Mouse (Mus musculus) E14TG2a.4 (cell line): ENCODE results near the gene Tcf7l2.

Source experiments
- H3K27me3 ChIP-seq: 2 replicates; pipeline ENCODE4 v1.6.1; 2014; ENCODE audit warnings: low read length, control low read depth; ENCODE audit not compliant: insufficient read depth
- H3K36me3 ChIP-seq: 2 replicates; pipeline ENCODE4 v1.6.1; 2014; ENCODE audit warnings: low read length, control low read depth; ENCODE audit not compliant: insufficient read depth
- H3K4me1 ChIP-seq: replicated peaks from 2 replicates; pipeline ENCODE4 v1.6.1; 2014; ENCODE audit warnings: low read depth, low read length, control low read depth
- H3K4me3 ChIP-seq: replicated peaks from 2 replicates; pipeline ENCODE4 v1.5.1; 2014; ENCODE audit warnings: mild to moderate bottlenecking, low read length
- H3K9me3 ChIP-seq: 2 replicates; pipeline ENCODE4 v1.6.1; 2014; ENCODE audit warnings: low read length, control low read depth
- CTCF ChIP-seq: conservative IDR thresholded peaks from 2 replicates; pipeline ENCODE4 v1.5.1; 2014; ENCODE audit warnings: low read length
- NANOG ChIP-seq: IDR thresholded peaks from 2 replicates; pipeline ENCODE4 v1.6.1; 2014; ENCODE audit warnings: borderline replicate concordance, low read length, mixed read lengths
- POU5F1 ChIP-seq: IDR thresholded peaks from 2 replicates; pipeline ENCODE4 v1.6.1; 2014; ENCODE audit warnings: low read length, borderline replicate concordance

Tcf7l2 gene

DNA sequence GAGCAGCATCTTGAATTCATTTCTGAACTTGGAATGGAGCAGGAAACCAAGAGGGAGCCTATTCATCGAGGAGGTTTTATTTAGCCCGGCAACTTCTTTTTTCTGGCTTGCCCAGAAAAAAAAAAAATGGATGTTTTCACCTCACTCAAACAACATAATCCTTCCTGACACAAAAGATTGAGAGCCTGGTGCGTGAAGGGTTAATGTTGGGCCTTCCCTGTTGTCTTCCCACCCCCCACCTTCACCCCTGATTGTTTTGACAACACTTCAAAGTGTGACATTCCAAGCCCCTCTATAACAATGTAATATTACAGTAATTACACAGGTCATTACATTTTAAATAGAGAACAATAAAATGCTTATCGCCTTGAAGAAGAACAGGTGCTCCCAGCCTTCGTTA is 4.6 kb downstream of the Tcf7l2 start:
- no peaks in the 10 kb centered on the region for H3K36me3 ChIP-seq
- peaks cover 26% of the 10 kb centered on the region for H3K27me3 ChIP-seq
- no peak overlapping the region for H3K4me3 ChIP-seq
- H3K9me3 ChIP-seq = no peaks in the 10 kb centered on the region
- H3K4me1 ChIP-seq = peaks cover 55% of the 10 kb centered on the region
- no peak for TF ChIP-seq CTCF
- TF ChIP-seq NANOG = no peak
- TF ChIP-seq POU5F1 = no peak

DNA sequence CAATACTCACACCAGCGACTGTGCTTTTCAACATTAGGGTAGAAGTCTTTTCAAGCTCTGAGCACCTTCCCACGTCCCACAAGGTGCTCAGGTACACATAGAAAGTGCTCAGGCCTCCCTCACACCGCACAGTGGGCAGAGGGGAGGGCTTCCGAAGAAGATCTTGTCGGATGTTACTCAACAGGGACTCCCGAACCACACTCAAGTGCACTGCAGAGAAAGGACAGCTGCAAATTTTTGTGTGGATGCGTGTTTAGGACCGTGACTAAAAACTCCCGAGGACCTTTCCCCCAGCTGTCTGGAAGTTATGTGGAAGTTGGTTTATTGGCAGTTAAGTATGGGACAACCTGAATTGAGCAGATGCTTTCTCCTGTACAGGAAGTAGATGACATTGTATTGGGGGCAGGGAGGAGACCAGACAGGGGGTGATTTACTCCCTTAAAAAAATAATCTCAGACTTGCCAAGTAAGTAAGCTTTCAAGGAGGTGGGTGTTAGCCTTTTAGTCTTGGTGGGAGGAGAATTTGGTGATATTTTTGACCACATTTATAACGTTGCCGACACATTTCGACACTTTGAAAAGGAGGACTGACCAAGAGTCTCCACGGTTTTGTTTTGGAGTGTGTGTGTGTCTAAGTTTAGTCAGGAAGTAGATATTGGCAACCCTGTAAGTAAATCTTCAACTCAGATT is 5.8 kb downstream of the Tcf7l2 start:
- no peaks in the 10 kb centered on the region for H3K9me3 ChIP-seq
- no peak for TF ChIP-seq NANOG
- no peak for TF ChIP-seq CTCF
- no peak for TF ChIP-seq POU5F1
- no peak overlapping the region for H3K4me3 ChIP-seq
- peaks cover 26% of the 10 kb centered on the region for H3K27me3 ChIP-seq
- no peaks in the 10 kb centered on the region for H3K36me3 ChIP-seq
- H3K4me1 ChIP-seq = peaks cover 55% of the 10 kb centered on the region

DNA sequence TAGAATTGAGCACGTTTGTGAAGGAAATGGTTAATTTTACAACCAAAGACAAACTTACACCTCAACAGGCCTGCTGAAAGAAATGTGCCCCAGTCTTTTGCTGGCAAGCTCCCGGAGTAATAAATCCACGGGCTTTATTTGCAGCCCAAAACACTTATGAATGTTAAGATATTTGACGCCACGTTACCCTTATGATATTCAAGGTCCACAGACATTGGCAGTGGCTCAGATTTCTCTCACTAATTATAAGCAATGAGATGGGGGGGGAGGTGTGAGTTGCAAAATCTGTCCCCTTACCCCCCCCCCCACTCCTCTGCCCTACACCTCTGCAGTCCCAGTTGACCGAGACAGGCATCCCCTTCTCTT is 6.3 kb downstream of the Tcf7l2 start:
- no peaks in the 10 kb centered on the region for H3K36me3 ChIP-seq
- no peaks in the 10 kb centered on the region for H3K9me3 ChIP-seq
- H3K4me1 ChIP-seq = peaks cover 55% of the 10 kb centered on the region
- H3K27me3 ChIP-seq = peaks cover 26% of the 10 kb centered on the region
- TF ChIP-seq POU5F1 (no peak), NANOG (no peak), CTCF (no peak)
- no peak overlapping the region for H3K4me3 ChIP-seq

DNA sequence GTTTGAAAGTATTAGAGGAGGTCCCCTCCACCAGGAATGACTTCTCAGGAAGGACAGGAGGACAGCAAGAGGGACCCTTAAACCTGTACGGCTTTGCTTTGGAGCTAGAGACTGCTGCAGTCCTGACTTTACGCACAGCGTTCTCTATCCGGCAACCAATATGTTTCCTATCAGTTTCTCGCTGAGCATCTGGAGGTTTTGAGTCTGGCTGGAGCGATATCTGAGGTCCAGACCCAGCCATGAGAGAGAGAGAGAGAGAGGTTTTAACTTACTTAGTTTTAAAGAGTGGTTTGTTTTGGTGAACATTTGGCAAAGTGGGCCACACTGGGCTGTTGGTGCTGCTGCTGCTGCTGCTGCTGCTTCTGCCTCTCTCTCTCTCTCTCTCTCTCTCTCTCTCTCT is 7.2 kb downstream of the Tcf7l2 start:
- no peaks in the 10 kb centered on the region for H3K9me3 ChIP-seq
- H3K4me1 ChIP-seq = peaks cover 53% of the 10 kb centered on the region
- no peak overlapping the region for H3K4me3 ChIP-seq
- TF ChIP-seq CTCF (no peak), POU5F1 (no peak), NANOG (no peak)
- H3K36me3 ChIP-seq = no peaks in the 10 kb centered on the region
- peaks cover 26% of the 10 kb centered on the region for H3K27me3 ChIP-seq

DNA sequence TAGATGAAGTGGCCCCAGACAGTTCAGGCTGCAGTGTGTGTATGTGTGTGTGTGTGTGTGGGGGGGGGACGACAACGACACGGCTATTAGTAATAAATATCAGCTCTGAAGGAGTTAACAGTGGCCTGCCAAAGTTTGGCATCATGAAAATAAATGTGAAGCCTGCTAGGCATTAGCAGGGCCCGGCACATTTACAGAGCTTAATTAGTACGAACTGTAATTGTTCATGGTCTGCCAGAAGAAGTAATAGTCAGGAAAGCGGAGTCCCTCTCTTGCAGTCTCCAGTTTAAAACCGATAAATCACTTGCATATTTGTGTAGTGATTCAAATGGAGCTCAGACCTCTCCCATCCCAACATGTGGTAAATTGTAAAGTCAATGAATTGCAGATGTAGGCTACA is 7.9 kb downstream of the Tcf7l2 start:
- no peaks in the 10 kb centered on the region for H3K9me3 ChIP-seq
- no peaks in the 10 kb centered on the region for H3K36me3 ChIP-seq
- H3K4me1 ChIP-seq = peaks cover 52% of the 10 kb centered on the region
- no peak overlapping the region for H3K4me3 ChIP-seq
- H3K27me3 ChIP-seq = peaks cover 22% of the 10 kb centered on the region
- TF ChIP-seq POU5F1 (no peak), NANOG (no peak), CTCF (no peak)

DNA sequence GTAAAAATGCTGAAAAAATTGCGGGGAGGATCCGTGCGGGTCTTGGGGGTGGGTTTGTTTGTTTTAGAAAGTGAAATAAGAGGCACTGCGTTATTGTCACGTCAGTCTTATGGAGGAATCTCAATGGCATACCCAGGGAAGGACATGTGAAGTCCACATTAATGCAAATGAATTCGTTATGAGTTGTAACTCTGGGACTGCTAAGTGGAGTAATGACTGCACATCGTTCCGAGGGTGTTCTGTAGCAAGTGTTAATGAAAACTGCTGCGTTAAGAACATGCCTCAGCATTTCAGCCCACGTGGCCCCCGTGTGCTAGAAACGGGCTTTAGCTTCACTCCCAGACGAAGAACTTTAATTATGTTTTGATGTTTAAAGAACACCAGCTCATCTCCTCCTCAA is 8.4 kb downstream of the Tcf7l2 start:
- no peak for TF ChIP-seq POU5F1
- no peak for TF ChIP-seq NANOG
- TF ChIP-seq CTCF = no peak
- Histone ChIP-seq H3K9me3 (no peaks in the 10 kb centered on the region), H3K36me3 (no peaks in the 10 kb centered on the region), H3K4me1 (peaks cover 50% of the 10 kb centered on the region), H3K4me3 (no peak overlapping the region), H3K27me3 (peaks cover 17% of the 10 kb centered on the region)

DNA sequence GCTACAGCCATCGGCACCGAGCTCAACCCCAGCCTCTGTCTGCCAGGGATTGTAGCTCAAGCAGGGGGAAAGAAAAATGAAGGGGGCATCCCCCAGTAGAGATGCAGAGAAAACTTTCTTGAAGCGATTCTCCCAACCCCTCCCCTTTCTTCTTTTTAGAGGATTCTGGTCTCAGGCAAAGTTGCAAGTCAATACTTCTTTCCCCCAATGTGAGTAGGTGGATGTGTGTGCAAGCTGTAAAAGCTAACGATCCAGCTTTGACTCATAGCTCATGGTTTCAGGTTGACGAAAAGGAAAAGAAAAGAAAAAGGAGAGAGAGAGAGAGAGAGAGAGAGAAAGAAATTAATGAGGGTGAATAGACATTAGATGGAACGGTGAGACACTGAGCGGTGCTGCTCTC is 8.8 kb downstream of the Tcf7l2 start:
- no peaks in the 10 kb centered on the region for H3K9me3 ChIP-seq
- peaks cover 13% of the 10 kb centered on the region for H3K27me3 ChIP-seq
- no peak overlapping the region for H3K4me3 ChIP-seq
- peaks cover 46% of the 10 kb centered on the region for H3K4me1 ChIP-seq
- TF ChIP-seq NANOG (no peak), POU5F1 (no peak), CTCF (no peak)
- no peaks in the 10 kb centered on the region for H3K36me3 ChIP-seq

DNA sequence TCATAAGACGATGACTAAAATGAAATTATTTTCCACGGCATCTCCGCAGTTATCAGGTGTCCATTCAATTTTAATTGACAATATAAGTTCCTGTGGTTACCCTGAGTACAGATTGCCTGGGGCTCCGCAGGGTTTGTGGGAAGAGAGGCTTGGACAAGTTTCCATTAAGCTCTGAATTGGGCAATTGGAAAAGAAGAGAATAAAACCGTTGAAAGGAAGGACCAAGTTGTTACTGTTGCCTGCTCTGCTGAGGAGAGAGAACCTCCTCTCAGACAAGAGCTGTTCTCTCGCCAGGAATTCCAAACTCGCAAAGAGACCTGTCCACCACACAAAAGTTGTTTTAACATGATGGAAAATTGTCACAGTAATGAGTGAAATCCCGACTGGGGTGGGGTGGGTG is 11.2 kb downstream of the Tcf7l2 start:
- H3K36me3 ChIP-seq = no peaks in the 10 kb centered on the region
- peaks cover 37% of the 10 kb centered on the region for H3K4me1 ChIP-seq
- peaks cover 5% of the 10 kb centered on the region for H3K27me3 ChIP-seq
- H3K4me3 ChIP-seq = no peak overlapping the region
- H3K9me3 ChIP-seq = no peaks in the 10 kb centered on the region
- TF ChIP-seq POU5F1 (no peak), NANOG (no peak), CTCF (no peak)

DNA sequence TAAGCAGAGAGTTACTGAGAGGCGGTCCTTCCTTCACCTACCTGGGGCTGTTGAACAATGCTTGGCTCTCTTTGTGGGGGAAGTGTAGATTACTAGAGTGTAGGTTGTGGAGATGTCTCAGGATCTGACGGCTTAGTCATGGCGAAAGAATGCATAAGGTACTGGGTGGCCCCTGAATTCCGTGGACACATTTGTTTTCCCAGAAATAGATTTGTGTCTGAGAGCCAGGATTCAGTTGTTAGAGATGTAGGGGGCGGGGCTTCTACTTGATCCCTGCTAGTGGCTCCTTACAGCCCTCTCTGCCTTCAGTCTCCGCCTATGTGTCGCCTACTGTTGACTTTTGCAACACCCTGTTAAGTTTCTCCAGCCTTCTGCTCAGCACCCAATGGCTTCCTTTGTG is 12.7 kb downstream of the Tcf7l2 start:
- Histone ChIP-seq H3K9me3 (no peaks in the 10 kb centered on the region), H3K36me3 (no peaks in the 10 kb centered on the region), H3K4me3 (no peak overlapping the region), H3K27me3 (peaks cover 5% of the 10 kb centered on the region; the same call in 1 of the 2 replicates), H3K4me1 (peaks cover 25% of the 10 kb centered on the region)
- TF ChIP-seq CTCF (no peak), POU5F1 (no peak), NANOG (no peak)
